Mouse (Mus musculus) gastrocnemius, postnatal 25 days (tissue): ENCODE data around the gene Fam151b. TPM values are rescaled to one million over a fixed set of nuclear protein-coding genes. Genes with fewer than 3 reads are reported as not detected.

Source experiments
- DNase-seq: peaks from one replicate; pipeline ENCODE4 v3.0.0; 2022
- total RNA-seq, 2 experiments: library from RNA; stranded (reverse); gene quantifications; 1 replicate in 1 of 2; 2 replicates in 1 of 2; pipeline ENCODE4 v1.2.3; 2021

Gene Fam151b
- total RNA-seq, 2 experiments from 2014 or later, result 2.0 to 2.4 TPM

DNA sequence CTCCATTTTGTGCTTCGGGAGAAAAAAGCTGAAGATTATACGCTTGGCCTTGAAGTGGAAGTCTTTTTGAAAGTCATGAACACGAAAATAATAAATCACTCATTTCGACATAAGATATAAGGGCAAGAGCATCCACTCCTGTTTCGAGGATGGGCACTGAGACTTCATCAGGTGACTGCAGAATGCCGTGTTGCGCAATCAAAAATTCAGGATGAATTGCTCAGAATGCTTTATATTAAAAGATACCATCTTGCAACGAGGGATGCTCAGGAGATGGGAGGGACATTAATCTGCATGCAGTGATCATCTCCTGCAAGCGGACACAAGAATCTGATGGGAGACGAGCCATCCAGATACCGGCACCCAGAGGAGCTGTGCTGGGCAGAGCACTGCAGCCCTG lies 64.2 kb downstream of the Fam151b start:
- DNase-seq, result no peak

DNA sequence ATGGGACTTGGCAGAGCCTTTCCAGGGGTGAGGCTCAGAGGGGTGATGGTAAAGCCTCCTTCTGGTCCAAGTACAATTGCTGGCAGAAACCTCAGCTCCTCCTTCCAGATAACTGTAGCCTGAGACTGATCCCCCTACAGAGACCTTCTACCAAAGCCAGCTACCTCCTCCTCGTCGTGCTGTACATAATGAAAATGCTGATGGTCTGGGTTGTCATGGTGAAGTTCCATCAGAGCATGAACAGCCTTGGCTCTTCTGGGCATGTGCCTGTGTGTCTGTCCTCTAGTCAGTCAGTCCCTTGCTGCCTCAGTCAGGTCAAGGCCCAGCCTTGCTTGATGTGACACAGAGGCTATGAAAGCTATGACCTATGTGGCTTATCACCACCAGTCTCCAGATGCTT lies 73.3 kb downstream of the Fam151b start:
- DNase-seq, result no peak

DNA sequence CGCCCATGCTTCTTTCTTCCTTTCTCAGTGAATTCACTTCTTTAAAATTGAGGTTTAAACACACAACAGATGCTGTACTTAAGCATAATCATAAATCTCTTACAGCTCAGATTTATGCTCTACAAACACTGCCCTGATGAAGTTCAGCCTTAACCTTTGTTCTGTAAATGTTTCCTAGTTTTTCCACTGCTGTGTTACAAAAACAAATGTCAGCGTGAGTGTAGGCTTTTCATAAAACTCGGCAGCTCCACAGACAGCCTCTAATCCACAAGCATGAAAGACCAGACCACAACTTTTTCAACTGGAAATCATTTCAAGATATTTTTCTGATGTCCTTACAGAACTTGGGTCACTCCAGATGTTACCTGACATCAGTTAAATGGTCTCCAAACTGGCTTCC lies 80.3 kb downstream of the Fam151b start:
- DNase-seq, result no peak

DNA sequence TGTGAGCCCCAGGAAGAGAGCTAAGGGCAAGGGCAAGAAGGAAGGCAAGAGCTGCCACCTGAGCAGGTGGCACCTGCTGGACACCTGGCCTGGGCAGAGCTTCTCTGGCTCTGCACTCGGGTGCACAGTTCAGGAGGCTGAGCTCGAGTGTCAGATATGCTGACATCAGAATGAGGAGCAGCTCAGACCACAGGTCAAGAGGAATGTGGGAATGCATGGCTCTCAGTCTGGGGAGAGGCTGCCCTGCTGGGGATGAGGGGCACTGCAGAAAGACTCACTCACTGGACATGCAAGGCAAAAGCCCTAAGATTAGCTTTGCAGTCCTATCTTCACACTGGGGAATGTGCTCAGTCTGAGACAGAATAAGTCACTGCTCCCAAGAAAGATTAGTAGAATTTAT lies 81.8 kb downstream of the Fam151b start:
- DNase-seq, result no peak

Other genes with a start within 250 kb of the Fam151b start
- gene Gm20379, start 178.0 kb downstream of the Fam151b start, total RNA-seq, result not detected
- under 1 TPM; 0.69 to 0.78 TPM for gene Dhfr, start 129.3 kb downstream of the Fam151b start, total RNA-seq
- 10 to 100 TPM; 11.2 to 11.5 TPM for gene Msh3, start 129.0 kb downstream of the Fam151b start, total RNA-seq
- gene Ankrd34b, start 58.1 kb downstream of the Fam151b start, total RNA-seq, result not detected
- 1 to 10 TPM; 8.6 to 8.7 TPM for gene Zfyve16, start 46.9 kb upstream of the Fam151b start, total RNA-seq
- not detected for gene Spz1, start 92.2 kb upstream of the Fam151b start, total RNA-seq
- gene Serinc5, start 127.1 kb upstream of the Fam151b start, total RNA-seq, result 1 to 10 TPM; 5.5 to 6.5 TPM